Mouse (Mus musculus): Measurements from ENCODE around the gene Ckb.

GRCm38 (mm10) chr12:111680661-111681060 is 8.5 kb upstream of the Ckb start:
- no peak for TF ChIP-seq CTCF (IDR thresholded peaks at IDR 0.05; ENCODE audit: low read depth)
- TF ChIP-seq EP300 (IDR thresholded peaks at IDR 0.05; ENCODE audit: low read depth) = no peak
